Mouse (Mus musculus) hindbrain, embryonic 13.5 days (tissue): ENCODE data around the gene Dnmt3b. TPM values are rescaled to one million over a fixed set of nuclear protein-coding genes. Genes with fewer than 3 reads are reported as not detected.

Source experiments
- ATAC-seq: fragments of 200-750 bp; cut with Nextera tagmentation; 2 replicates; pipeline ENCODE4 v1.8.0; 2017; ENCODE audit warnings: moderate TSS enrichment; ENCODE audit not compliant: low FRiP score
- H3K27ac ChIP-seq: fragments of 300-500 bp; sonication (generic); 2 replicates; pipeline ENCODE4 v1.5.1; 2015; ENCODE audit warnings: inconsistent platforms, mild to moderate bottlenecking, moderate library complexity
- H3K27me3 ChIP-seq: fragments of 300-500 bp; sonication (generic); 2 replicates; pipeline ENCODE4 v1.6.1; 2015; ENCODE audit warnings: mild to moderate bottlenecking, inconsistent platforms
- H3K36me3 ChIP-seq: fragments of 300-500 bp; sonication (generic); 2 replicates; pipeline ENCODE4 v1.6.1; 2015; ENCODE audit warnings: mild to moderate bottlenecking, inconsistent platforms
- H3K4me1 ChIP-seq: fragments of 300-500 bp; sonication (generic); replicated peaks from 2 replicates; pipeline ENCODE4 v1.6.1; 2015; ENCODE audit warnings: inconsistent platforms
- H3K4me2 ChIP-seq: fragments of 300-500 bp; sonication (generic); 2 replicates; pipeline ENCODE4 v1.6.1; 2015; ENCODE audit warnings: inconsistent platforms, mild to moderate bottlenecking, moderate library complexity
- H3K4me3 ChIP-seq: fragments of 300-500 bp; sonication (generic); 2 replicates; pipeline ENCODE4 v1.5.1; 2015; ENCODE audit warnings: mild to moderate bottlenecking, inconsistent platforms
- H3K9ac ChIP-seq: fragments of 300-500 bp; sonication (generic); 2 replicates; pipeline ENCODE4 v1.6.1; 2015; ENCODE audit warnings: mild to moderate bottlenecking, inconsistent platforms
- H3K9me3 ChIP-seq: fragments of 300-500 bp; sonication (generic); 2 replicates; pipeline ENCODE4 v1.6.1; 2016; ENCODE audit warnings: inconsistent platforms
- WGBS: fragments of 180-500 bp; shearing (Covaris S2); methylation state at CpG from one replicate; pipeline ENCODE4 v1.1.7; 2015; 5-methylcytosine and 5-hydroxymethylcytosine counted together
- polyA plus RNA-seq: library from polyadenylated mRNA; unstranded; fragments of >200 nt; fragmentation: Nextera tagmentation; extraction: Ambion mirVana; gene quantifications from 2 replicates; pipeline ENCODE4 v1.2.1, GENCODE M21; 2015

Dnmt3b gene
- polyA plus RNA-seq, 1 experiment from 2014 or later = 4.4 TPM

DNA sequence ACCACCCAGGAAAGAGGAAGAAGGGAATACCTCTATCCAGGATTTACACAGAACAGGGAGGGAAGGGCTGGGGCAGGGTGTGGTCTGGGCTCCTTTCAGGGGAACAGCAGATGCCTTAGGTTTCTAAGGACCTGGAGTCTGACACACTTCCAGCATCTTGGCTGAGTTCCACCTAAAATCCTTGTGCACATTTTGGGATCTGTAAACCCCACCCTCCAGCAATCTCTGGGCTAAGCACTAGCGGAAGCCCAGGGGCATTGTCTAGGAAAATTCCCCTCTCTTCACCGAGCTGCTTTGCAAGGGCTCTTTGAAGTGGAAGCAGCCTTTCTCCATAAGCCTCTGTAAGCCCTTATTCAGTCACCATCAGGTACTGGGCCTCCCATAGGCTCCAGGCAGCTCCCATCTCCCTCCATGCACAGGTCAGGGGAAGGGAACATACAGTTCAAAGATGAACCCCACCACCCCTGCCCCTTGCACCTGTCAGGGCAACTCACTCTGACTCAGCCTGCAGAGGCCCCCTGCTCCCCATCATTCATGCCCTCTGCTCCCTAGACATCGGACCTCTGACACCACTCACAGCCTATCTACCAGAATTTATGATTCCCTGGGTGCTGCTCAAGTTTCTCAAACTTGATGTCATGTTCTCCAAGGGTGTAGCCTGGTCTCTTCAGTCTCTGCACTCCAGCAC is 36.5 kb upstream of the Dnmt3b start:
- Histone ChIP-seq H3K9ac (no peak overlapping the region), H3K27ac (no peak overlapping the region), H3K9me3 (no peaks in the 10 kb centered on the region), H3K4me1 (peaks cover 29% of the 10 kb centered on the region), H3K4me3 (no peak overlapping the region), H3K27me3 (no peaks in the 10 kb centered on the region), H3K36me3 (peaks cover 17% of the 10 kb centered on the region), H3K4me2 (no peak overlapping the region)
- ATAC-seq = no peak
- WGBS = 40% methylated on average over 3 of the region's 3 CpGs

DNA sequence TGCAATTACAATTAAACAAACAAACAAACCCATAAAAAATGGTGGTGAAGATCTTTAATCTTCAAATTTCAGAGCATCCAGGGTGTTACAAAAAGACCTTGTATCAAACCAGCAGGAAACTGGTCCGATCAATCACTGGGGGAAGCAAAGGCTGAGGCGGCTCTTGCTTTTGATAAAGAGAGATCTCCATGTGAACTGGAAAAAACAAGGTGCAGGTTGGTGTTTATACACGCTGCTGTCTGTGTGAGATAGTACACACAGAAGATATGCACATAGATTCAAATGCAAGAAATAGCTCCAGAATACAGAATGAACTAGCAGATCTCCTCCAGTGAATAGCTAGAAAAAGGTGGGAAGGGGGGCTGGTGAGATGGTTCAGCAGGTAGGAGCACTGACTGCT is 32.4 kb upstream of the Dnmt3b start:
- 94% methylated on average over 3 of the region's 3 CpGs for WGBS
- no peak for ATAC-seq
- Histone ChIP-seq H3K9me3 (no peaks in the 10 kb centered on the region), H3K27me3 (no peaks in the 10 kb centered on the region), H3K9ac (no peak overlapping the region), H3K36me3 (peaks cover 59% of the 10 kb centered on the region), H3K4me1 (0 out of 2 replicates have a peak, but pooled peaks cover 4% of the 10 kb centered on the region), H3K4me3 (no peak overlapping the region), H3K4me2 (no peak overlapping the region), H3K27ac (no peak overlapping the region)

DNA sequence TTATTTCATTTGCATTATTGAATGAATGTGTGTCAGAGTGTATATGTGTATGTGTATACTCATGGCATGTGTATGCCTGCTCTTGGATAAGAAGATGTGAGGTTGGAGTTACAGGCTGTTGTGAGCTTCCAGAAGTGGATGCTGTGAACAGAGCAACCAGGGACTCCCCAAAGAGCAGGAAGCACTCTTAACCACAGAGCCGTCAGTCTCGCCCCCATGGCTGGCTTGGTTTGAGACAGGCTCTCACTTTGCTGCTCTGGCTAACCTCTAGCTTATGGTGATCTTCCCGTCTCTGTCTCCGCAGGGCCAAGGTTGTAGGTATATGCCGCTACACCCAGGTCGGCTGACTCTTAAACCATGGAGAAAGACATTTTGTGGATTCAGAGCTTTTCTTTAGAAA is 30.8 kb upstream of the Dnmt3b start:
- H3K4me3 ChIP-seq = no peak overlapping the region
- no peak for ATAC-seq
- WGBS = 94% methylated on average over 6 of the region's 6 CpGs
- H3K27ac ChIP-seq = no peak overlapping the region
- H3K27me3 ChIP-seq = no peaks in the 10 kb centered on the region
- no peaks in the 10 kb centered on the region for H3K4me1 ChIP-seq
- H3K4me2 ChIP-seq = no peak overlapping the region
- H3K36me3 ChIP-seq = peaks cover 74% of the 10 kb centered on the region
- H3K9ac ChIP-seq = no peak overlapping the region
- no peaks in the 10 kb centered on the region for H3K9me3 ChIP-seq

DNA sequence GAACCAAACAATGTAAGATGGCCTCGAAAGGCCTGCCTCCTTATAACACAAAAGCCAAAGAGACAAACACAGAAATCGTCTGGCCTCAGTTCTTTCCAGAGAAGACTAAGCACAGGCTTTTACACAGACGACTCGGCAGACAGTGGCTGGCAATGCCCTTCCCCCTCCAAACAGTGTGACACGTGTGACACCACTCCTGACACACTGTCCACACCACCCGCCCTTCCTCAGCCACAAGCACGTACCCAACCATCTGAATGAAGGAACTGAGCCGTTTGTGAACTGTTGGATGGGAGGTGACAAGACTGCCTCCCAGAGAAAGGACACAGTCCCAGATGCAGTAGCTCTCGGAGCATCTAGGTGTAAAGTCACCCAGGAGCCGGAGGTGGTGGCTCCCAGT is 30.4 kb upstream of the Dnmt3b start:
- no peak overlapping the region for H3K27ac ChIP-seq
- no peak overlapping the region for H3K4me3 ChIP-seq
- H3K9ac ChIP-seq = no peak overlapping the region
- H3K27me3 ChIP-seq = no peaks in the 10 kb centered on the region
- no peaks in the 10 kb centered on the region for H3K4me1 ChIP-seq
- no peak for ATAC-seq
- H3K36me3 ChIP-seq = peaks cover 79% of the 10 kb centered on the region
- H3K4me2 ChIP-seq = no peak overlapping the region
- 85% methylated on average over 10 of the region's 10 CpGs for WGBS
- no peaks in the 10 kb centered on the region for H3K9me3 ChIP-seq

DNA sequence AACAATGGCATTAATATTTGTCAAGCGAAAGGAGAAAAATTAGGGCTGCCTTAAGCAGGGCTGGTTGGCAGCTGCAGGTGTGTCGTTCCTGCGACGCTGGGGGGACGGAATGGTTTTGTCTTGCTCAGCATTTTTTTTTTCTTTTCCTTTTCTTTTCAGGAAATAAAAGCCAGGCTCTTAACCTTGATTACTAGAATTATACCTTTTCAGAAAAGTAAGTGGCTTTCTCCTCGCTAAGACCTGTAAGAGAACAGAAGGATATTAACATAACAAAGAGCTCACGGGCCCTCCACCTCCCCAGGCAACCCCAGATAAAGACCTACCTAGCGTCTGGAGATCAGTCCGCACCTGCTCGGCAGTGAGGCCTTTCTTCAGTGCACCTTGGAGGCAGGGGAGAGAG is 26.8 kb upstream of the Dnmt3b start:
- Histone ChIP-seq H3K4me3 (no peak overlapping the region), H3K4me2 (no peak overlapping the region), H3K27me3 (no peaks in the 10 kb centered on the region), H3K36me3 (peaks cover 96% of the 10 kb centered on the region), H3K9me3 (no peaks in the 10 kb centered on the region), H3K4me1 (no peaks in the 10 kb centered on the region), H3K27ac (no peak overlapping the region), H3K9ac (no peak overlapping the region)
- 53% methylated on average over 10 of the region's 10 CpGs for WGBS
- ATAC-seq = no peak

DNA sequence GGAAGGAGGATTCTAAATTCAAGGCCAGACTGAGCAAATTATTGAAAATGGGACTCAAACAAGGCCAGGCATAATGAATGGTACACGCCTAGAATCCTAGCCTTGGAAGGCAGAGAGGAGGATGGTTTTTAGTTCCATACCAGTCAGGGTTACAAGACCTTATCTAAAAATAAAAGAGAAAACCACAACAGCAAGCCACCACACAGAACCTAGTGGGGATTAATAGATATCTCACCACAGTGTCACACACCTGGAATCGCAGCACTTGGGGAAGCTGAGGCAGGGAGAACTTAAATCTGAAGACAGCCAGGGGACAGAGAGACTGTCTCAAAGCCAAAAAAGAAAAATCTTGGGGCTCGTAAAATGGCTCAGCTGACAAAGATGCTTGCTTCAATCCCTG is 18.3 kb upstream of the Dnmt3b start:
- Histone ChIP-seq H3K4me1 (peaks cover 21% of the 10 kb centered on the region), H3K27me3 (no peaks in the 10 kb centered on the region), H3K4me3 (0 out of 2 replicates have a peak overlapping the region, but pooled peaks have one; percentile 88), H3K9ac (0 out of 2 replicates have a peak overlapping the region, but pooled peaks have one; percentile 4), H3K9me3 (no peaks in the 10 kb centered on the region), H3K36me3 (peaks cover 29% of the 10 kb centered on the region), H3K4me2 (peak overlapping the region; percentile 75), H3K27ac (no peak overlapping the region)
- no peak for ATAC-seq
- WGBS = 93% methylated on average over 3 of the region's 3 CpGs

DNA sequence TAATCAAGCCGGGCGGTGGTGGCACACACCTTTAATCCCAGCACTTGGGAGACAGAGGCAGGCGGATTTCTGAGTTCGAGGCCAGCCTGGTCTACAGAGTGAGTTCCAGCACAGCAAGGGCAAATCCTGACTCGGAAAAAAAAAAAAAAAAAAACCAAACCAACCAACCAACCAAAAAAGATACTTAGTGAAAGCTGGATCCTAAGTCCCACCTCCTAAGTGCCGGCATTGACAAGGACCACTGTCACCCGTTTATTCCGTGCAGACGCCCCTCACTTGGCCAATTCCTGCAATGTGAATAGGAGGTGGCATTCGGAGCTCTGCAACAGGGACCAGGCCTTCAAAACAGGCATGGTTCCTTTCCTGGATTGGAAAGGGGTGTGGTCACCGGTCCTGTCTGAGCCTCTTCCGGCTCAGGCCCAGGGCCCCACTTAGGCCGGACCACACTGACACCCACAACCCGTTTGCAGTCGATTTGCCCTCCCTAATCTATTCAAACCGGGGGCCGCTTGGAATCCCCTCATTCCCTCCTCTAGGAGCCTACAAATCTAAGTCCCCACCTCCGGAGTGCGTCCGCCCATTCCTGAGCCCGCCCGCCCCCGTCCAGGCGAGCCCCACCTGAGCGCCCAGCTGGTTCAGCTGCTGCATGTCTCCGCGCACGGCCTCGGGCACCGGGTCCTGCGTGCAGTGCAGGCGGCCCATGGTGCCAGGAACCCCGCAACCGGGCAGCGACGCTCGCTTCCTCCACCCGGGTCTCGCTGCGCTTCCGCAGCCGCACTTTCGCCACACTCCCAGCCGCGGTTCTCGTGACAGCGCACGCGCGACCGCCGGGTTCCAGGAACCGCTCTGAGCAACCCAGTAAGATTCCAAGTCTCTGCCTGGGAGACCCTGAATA is 17.0 kb upstream of the Dnmt3b start, which contains the start of gene Commd7:
Commd7 (minus strand) TSS at position 806 of the 895 bp plus-strand sequence.
- ATAC-seq = peak; percentile 90
- H3K4me2 ChIP-seq = peak within 1 kb of the TSS; percentile 75
- 5% methylated on average over 53 of the region's 53 CpGs for WGBS

DNA sequence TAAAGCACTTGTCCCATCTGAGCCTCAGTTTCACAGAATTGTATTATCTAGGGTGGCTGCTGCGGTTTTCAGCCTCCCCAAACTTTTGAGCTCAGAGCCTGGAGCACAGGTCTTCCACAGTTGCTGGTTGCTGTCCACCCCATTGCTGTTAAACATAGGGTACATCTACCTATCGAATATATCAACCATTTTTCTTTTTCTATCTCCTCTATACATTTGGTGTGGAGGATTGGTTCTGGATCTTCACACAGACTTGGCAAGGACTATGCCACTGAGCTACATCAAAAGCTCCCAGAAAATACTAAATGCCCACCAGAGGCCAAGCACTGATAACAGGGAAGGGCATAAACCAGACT is 16.4 kb upstream of the Dnmt3b start:
- peak; percentile 39 for ATAC-seq
- Histone ChIP-seq H3K4me2 (peak overlapping the region; percentile 75), H3K4me1 (peaks cover 21% of the 10 kb centered on the region), H3K9ac (peak overlapping the region; percentile 94), H3K27ac (peak overlapping the region; percentile 94), H3K36me3 (peaks cover 12% of the 10 kb centered on the region), H3K27me3 (no peaks in the 10 kb centered on the region), H3K9me3 (no peaks in the 10 kb centered on the region), H3K4me3 (peak overlapping the region; percentile 88)
- WGBS = 28% methylated on average over 2 of the region's 2 CpGs

More for the DNA sequence above, 17.0 kb upstream of the Dnmt3b start, which contains the start of gene Commd7:
- Histone ChIP-seq H3K4me1 (peaks cover 21% of the 10 kb centered on the region), H3K27ac (peak within 1 kb of the TSS; percentile 94), H3K9me3 (no peaks in the 10 kb centered on the region), H3K9ac (peak within 1 kb of the TSS; percentile 94), H3K36me3 (peaks cover 18% of the 10 kb centered on the region), H3K27me3 (no peaks in the 10 kb centered on the region), H3K4me3 (peak within 1 kb of the TSS; percentile 88)

DNA sequence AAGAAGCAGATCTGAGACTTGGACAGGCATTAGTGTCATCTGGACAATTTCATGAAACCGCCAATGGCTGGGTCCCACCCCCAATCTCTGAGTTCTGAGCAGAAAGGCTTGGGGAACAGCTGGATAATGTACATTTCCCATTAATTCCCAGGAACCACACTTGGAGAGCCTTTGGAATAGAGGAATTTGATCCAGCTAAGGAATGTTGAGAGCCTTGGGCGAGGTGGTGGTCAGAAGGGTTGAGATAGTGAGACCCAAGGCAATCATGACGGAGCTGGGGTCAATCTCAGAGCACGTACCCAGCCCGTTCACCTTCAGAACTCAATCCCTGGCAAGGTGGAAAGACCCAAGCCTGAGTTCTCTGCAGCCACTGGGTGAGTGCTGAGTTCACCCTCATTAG is 16.0 kb upstream of the Dnmt3b start:
- Histone ChIP-seq H3K27me3 (no peaks in the 10 kb centered on the region), H3K9ac (peak overlapping the region; percentile 94), H3K4me2 (peak overlapping the region; percentile 75), H3K36me3 (peaks cover 8% of the 10 kb centered on the region), H3K27ac (no peak overlapping the region), H3K4me3 (0 out of 2 replicates have a peak overlapping the region, but pooled peaks have one; percentile 88), H3K9me3 (no peaks in the 10 kb centered on the region), H3K4me1 (peaks cover 21% of the 10 kb centered on the region)
- WGBS = 93% methylated on average over 5 of the region's 5 CpGs
- ATAC-seq = no peak

DNA sequence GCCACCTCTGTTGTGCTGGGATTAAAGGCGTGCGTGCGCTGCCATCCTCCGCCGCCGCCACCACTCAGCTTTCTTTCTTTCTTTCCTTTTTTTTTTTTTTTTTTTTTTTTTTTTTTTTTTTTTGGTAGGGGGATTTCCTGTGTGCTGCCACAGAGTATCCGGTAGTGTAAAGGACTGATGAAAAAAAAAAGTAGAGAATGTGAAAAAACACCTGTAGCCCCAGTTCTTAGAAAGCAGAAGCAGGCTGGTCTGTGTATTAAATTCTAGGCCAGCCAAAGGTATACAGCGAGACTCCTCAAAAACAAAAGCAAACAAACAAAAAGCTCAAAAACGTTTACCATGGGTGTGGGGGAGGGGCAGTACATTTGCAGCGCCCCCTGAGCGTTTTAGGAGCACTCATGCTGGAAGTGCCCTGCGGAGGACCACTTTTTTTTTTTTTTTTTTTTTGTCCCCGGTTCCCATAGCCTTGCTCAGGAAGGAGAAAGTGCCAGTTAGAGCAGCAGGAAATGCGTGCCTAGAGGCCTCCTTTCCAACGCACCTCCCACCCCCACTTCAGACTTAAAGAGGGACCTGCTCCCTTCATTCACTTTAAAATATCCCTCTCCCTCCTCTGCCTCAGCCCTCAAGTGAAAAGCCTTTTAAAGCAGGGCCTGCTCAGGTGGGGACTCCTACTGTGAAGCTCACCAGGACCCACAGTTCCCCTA is 10.1 kb upstream of the Dnmt3b start:
- Histone ChIP-seq H3K9me3 (no peaks in the 10 kb centered on the region), H3K4me1 (no peaks in the 10 kb centered on the region), H3K4me3 (no peak overlapping the region), H3K36me3 (no peaks in the 10 kb centered on the region), H3K27ac (no peak overlapping the region), H3K9ac (no peak overlapping the region), H3K27me3 (0 out of 2 replicates have a peak, but pooled peaks cover 3% of the 10 kb centered on the region), H3K4me2 (no peak overlapping the region)
- ATAC-seq = no peak
- 21% methylated on average over 15 of the region's 15 CpGs for WGBS

DNA sequence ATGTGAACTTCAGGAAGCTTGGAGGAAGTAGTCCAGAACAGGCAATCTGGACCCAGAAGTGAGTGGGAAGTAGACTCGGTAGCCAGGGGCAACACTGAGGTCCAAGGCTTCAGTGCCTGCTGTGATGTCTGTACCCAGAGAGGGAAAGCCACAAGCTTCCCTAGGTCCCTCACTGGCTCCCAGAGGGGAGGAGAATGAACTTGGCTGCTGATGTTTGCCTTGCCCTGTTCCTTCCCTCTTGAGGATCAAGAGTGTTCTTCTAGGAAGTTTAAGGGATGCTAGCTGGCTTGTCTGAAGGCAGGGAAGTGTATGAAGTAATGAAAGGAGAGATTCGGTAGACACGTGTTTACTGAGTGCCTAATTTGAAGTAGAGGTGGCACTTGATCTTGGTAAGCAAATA is 6.8 kb upstream of the Dnmt3b start:
- Histone ChIP-seq H3K27me3 (0 out of 2 replicates have a peak, but pooled peaks cover 3% of the 10 kb centered on the region), H3K4me1 (no peaks in the 10 kb centered on the region), H3K27ac (no peak overlapping the region), H3K4me3 (no peak overlapping the region), H3K9ac (no peak overlapping the region), H3K4me2 (no peak overlapping the region), H3K36me3 (no peaks in the 10 kb centered on the region), H3K9me3 (no peaks in the 10 kb centered on the region)
- 13% methylated on average over 3 of the region's 3 CpGs for WGBS
- ATAC-seq = no peak

DNA sequence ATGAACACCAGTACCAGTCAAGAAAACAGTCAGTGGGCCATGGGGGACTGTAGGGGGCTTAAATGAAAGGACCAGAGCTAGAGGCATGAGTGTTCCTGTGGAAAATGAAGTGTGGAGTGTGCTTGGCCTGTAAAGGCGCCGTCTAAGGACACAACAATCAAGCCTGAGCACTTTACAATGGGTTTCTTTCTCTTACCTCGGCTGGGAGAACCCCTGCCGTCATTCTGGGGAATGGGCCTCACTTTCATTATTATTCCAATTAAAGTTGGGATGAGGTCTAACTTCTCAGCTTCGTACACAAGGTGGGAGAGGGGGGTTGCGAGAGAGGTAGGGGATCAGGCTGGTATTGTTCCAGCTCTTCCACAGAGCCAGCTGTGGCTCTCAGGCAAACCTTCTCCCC is 6.3 kb upstream of the Dnmt3b start:
- H3K27me3 ChIP-seq = 0 out of 2 replicates have a peak, but pooled peaks cover 3% of the 10 kb centered on the region
- H3K4me3 ChIP-seq = no peak overlapping the region
- no peaks in the 10 kb centered on the region for H3K36me3 ChIP-seq
- no peak overlapping the region for H3K27ac ChIP-seq
- H3K9me3 ChIP-seq = no peaks in the 10 kb centered on the region
- H3K4me2 ChIP-seq = no peak overlapping the region
- no peaks in the 10 kb centered on the region for H3K4me1 ChIP-seq
- ATAC-seq = no peak
- H3K9ac ChIP-seq = no peak overlapping the region
- WGBS = 18% methylated on average over 6 of the region's 6 CpGs
